In the genomic region with DNA sequence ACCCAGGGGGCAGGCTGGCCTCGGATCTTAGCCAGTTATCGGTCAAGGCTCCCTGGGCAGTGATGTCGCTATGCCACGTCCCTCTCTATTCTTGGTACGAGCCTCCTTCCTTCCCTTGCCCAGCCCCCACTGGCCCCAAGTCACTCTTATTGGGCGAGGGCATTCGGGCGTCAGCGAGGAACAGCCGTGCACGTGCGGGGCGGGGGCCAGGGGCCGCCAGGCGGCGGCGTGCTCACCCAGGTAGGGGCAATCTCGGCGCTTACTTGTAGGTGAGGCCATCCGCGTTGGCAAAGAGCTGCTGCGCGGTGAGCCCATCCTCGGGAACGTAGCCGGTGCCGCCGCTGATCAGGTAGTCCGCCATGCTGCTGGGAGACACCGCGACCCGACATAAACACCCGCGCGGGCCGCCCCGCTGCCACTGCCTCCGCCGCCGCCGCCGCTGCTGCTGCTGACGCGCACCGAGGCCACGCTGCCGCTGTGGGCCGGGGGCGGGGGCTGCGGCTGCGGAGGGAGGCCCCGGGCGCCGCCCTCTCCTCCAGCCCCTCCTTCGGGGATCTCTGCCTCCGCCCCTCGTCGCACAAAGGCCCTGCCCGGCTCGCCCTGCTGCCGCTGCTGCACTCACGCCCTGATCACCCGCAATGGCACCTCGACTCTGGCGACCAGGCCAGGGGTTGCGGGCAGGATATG, we compare ENCODE assay signal across 8 mouse cellular contexts. TPM values are rescaled to one million over a fixed set of nuclear protein-coding genes. Genes with fewer than 3 reads are reported as not detected.
A peak's percentile ranks its signal among the peaks of the same experiment; 100 is the strongest.
DNase-seq lines count a peak whose midpoint lies in the region; ATAC-seq and TF ChIP-seq lines count a peak whose summit lies in the region.

No protein-coding gene starts in this region.

- under 1% methylated on average over 56 of the region's 66 CpGs for WGBS in limb, embryonic 14.5 days
- 0% methylated on average over 65 of the region's 66 CpGs for WGBS in midbrain, embryonic 16.5 days
- WGBS in spleen, adult 2 months, result under 1% methylated on average over 62 of the region's 66 CpGs

- peak; percentile 91; the same call in 1 of the 2 replicates for TF ChIP-seq POLR2A in limb, embryonic 14.5 days (IDR thresholded peaks at IDR 0.05; ENCODE audit: borderline replicate concordance, extremely low read depth, insufficient read depth, insufficient read length)
- no peak for TF ChIP-seq POLR2A in spleen, adult 2 months (IDR thresholded peaks at IDR 0.05; ENCODE audit: low read depth, low read length)

- DNase-seq in layer of hippocampus, adult 11-12 months (ENCODE audit: low spot score), result peak; percentile 56
- DNase-seq in layer of hippocampus, adult 9-10 months (ENCODE audit: low spot score), result no peak
- peak; percentile 86 for DNase-seq in embryo, embryonic 9.5 days (ENCODE audit: extremely low spot score)
- DNase-seq in heart, adult 11 months, result peak; percentile 99
- peak; percentile 80 for DNase-seq in kidney, adult 18-20 months
- DNase-seq in limb, embryonic 14.5 days (ENCODE audit: low spot score), result peak; percentile 78
- peak; percentile 63 to 83 for DNase-seq in spleen, adult 2 months (ENCODE audit: low read depth in 1 of 2, low spot score in 2 of 2)

- peaks cover 26% of the 10 kb centered on the region for H3K4me1 ChIP-seq in limb, embryonic 14.5 days (ENCODE audit: control insufficient read depth, insufficient read depth, low read length)
- peaks cover 42% of the 10 kb centered on the region for H3K4me1 ChIP-seq in midbrain, embryonic 16.5 days (ENCODE audit: control insufficient read depth, insufficient read depth, low read length)
- H3K4me1 ChIP-seq in spleen, adult 2 months (ENCODE audit: control insufficient read depth, insufficient read depth, insufficient read length), result peaks cover 9% of the 10 kb centered on the region

- peak; percentile 2; the same call in 1 of the 2 replicates for TF ChIP-seq CTCF in spleen, adult 2 months (IDR thresholded peaks at IDR 0.05; ENCODE audit: extremely low read depth, insufficient read depth, insufficient read length, insufficient replicate concordance)

- peak overlapping the region; percentile 70 for H3K4me3 ChIP-seq in limb, embryonic 14.5 days (replicated peaks; ENCODE audit: low read length)
- H3K4me3 ChIP-seq in midbrain, embryonic 16.5 days (ENCODE audit: low read depth, low read length), result peak overlapping the region; percentile 75
- peak overlapping the region; percentile 73 for H3K4me3 ChIP-seq in spleen, adult 2 months (ENCODE audit: extremely low read depth, insufficient read depth, insufficient read length)

- H3K27me3 ChIP-seq in limb, embryonic 14.5 days (ENCODE audit: control insufficient read depth, insufficient read depth, low read length), result peaks cover 16% of the 10 kb centered on the region
- H3K27me3 ChIP-seq in midbrain, embryonic 16.5 days (ENCODE audit: control insufficient read depth, insufficient read depth, low read depth, low read length), result no peaks in the 10 kb centered on the region
- H3K27me3 ChIP-seq in spleen, adult 2 months (ENCODE audit: control insufficient read depth, insufficient read depth, low read length), result no peaks in the 10 kb centered on the region

- peak overlapping the region; percentile 34 for H3K27ac ChIP-seq in limb, embryonic 14.5 days (replicated peaks; ENCODE audit: low read depth, low read length)
- peak overlapping the region; percentile 91 for H3K27ac ChIP-seq in midbrain, embryonic 16.5 days (ENCODE audit: low read length)
- H3K27ac ChIP-seq in spleen, adult 2 months (ENCODE audit: insufficient read depth, low read length), result peak overlapping the region; percentile 79

- ATAC-seq in limb, embryonic 14.5 days (ENCODE audit: low FRiP score, low read depth), result peak; percentile 90
- peak; percentile 88 for ATAC-seq in midbrain, embryonic 16.5 days

- no peaks in the 10 kb centered on the region for H3K9me3 ChIP-seq in limb, embryonic 14.5 days (ENCODE audit: control insufficient read depth, low read length)
- no peaks in the 10 kb centered on the region for H3K9me3 ChIP-seq in midbrain, embryonic 16.5 days (replicated peaks; ENCODE audit: control insufficient read depth, low read length, poor library complexity, severe bottlenecking)

- peak overlapping the region; percentile 88 for H3K4me2 ChIP-seq in limb, embryonic 14.5 days (replicated peaks; ENCODE audit: low read depth, low read length, severe bottlenecking)
- H3K4me2 ChIP-seq in midbrain, embryonic 16.5 days (ENCODE audit: low read length), result peak overlapping the region; percentile 89

- H3K36me3 ChIP-seq in limb, embryonic 14.5 days (ENCODE audit: control insufficient read depth, insufficient read depth, low read length), result peaks cover 6% of the 10 kb centered on the region; the same call in 1 of the 2 replicates
- peaks cover 3% of the 10 kb centered on the region; the same call in 1 of the 2 replicates for H3K36me3 ChIP-seq in midbrain, embryonic 16.5 days (ENCODE audit: control insufficient read depth, insufficient read depth, low read length)
- no peaks in the 10 kb centered on the region for H3K36me3 ChIP-seq in spleen, adult 2 months (ENCODE audit: control insufficient read depth, insufficient read depth, low read length)

- peak overlapping the region; percentile 72 for H3K9ac ChIP-seq in limb, embryonic 14.5 days (ENCODE audit: low read depth, low read length, severe bottlenecking)
- peak overlapping the region; percentile 83 for H3K9ac ChIP-seq in midbrain, embryonic 16.5 days (ENCODE audit: low read depth, low read length)

RNA-seq across cellular contexts. Expression of a gene that starts 4.2 kb away (rescaled TPM):
- polyA plus RNA-seq in limb, embryonic 14.5 days (2012; rRNA removed), result 42.1 and 53.1 TPM in 2 replicates
- 46.6 and 49.2 TPM in 2 replicates for polyA plus RNA-seq in limb, embryonic 14.5 days (2014; fragmentation: Nextera tagmentation; extraction: Ambion mirVana)
- 63.8 and 70.6 TPM in 2 replicates for polyA plus RNA-seq in midbrain, embryonic 16.5 days (2015; fragmentation: Nextera tagmentation; extraction: Ambion mirVana)
- 40.7 and 46.7 TPM in 2 replicates for polyA plus RNA-seq in spleen, adult 2 months (2012; rRNA removed)

RNA-seq across cellular contexts. Expression of a gene that starts 32.6 kb away (rescaled TPM):
- polyA plus RNA-seq in limb, embryonic 14.5 days (2012; rRNA removed), result 1.2 and 1.8 TPM in 2 replicates
- 0.92 and 1.1 TPM in 2 replicates for polyA plus RNA-seq in limb, embryonic 14.5 days (2014; fragmentation: Nextera tagmentation; extraction: Ambion mirVana)
- polyA plus RNA-seq in midbrain, embryonic 16.5 days (2015; fragmentation: Nextera tagmentation; extraction: Ambion mirVana), result 11.4 and 11.6 TPM in 2 replicates
- polyA plus RNA-seq in spleen, adult 2 months (2012; rRNA removed), result 0.20 and 0.25 TPM in 2 replicates

RNA-seq across cellular contexts. Expression of a gene that starts 47.1 kb away (rescaled TPM):
- 45.9 and 59.8 TPM in 2 replicates for polyA plus RNA-seq in limb, embryonic 14.5 days (2012; rRNA removed)
- 35.7 and 47.7 TPM in 2 replicates for polyA plus RNA-seq in limb, embryonic 14.5 days (2014; fragmentation: Nextera tagmentation; extraction: Ambion mirVana)
- polyA plus RNA-seq in midbrain, embryonic 16.5 days (2015; fragmentation: Nextera tagmentation; extraction: Ambion mirVana), result 43.1 and 43.4 TPM in 2 replicates
- 3.6 and 4.2 TPM in 2 replicates for polyA plus RNA-seq in spleen, adult 2 months (2012; rRNA removed)

Comparison
In these comparisons a context has a peak if more than half of its experiments do, and no peak if none do; other contexts are left out.
1. H3K27ac ChIP-seq: peak in every context shown above with its lines; median percentile 91 in midbrain, embryonic 16.5 days; 79 in spleen, adult 2 months; 34 in limb, embryonic 14.5 days.